Mouse (Mus musculus) olfactory bulb, adult 2 months (tissue): ENCODE data around the gene Camkmt.

Source experiments
- CTCF ChIP-seq: fragments of 200-500 bp; IDR thresholded peaks from 2 replicates; pipeline ENCODE4 v1.5.1; 2012; ENCODE audit warnings: low read depth, mild to moderate bottlenecking, low read length, moderate library complexity; ENCODE audit not compliant: insufficient read depth
- POLR2A ChIP-seq: fragments of 200-500 bp; IDR thresholded peaks from 2 replicates; pipeline ENCODE4 v1.6.1; 2012; ENCODE audit warnings: mild to moderate bottlenecking, low read depth, low read length, moderate library complexity; ENCODE audit not compliant: insufficient read depth

DNA sequence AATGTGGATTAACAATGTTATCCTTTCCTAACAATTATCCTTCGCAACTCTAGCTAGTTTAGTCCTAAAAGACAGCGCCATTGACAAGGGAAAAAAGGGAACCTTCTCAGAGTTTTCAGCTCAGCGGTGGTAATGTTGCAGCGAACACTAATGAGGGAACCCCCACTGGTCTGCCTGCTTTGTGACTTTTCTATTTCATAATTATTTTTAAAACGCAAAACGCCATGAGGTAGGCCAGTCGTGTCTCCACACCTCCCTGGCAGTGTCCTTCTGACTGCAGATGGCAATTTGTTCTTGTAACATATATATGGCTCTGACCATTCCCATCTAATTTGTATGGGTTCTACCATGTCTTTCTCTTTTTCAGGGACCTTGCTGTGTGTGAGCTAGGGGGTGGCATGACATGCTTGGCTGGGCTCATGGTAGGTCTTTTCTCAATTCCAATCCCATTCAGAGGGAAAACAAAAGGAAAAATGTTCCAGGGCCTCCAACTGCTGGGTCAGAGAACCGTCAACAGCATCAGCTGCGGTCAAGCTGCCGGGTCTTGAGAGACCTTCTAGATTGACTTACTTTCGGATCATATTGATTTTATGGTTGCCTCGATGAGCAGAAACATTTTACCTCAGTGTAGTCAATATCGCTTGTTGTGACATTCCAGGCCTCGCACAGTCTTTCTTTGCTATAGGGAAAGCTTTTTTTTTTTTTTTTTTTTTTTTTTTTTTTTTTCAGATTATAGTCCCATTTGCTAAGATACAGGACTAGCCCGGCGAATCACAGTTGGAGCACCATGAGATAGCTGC, 302.9 kb downstream of the Camkmt start:
- TF ChIP-seq CTCF (no peak), POLR2A (no peak)
